Mouse (Mus musculus): ENCODE measurements around the gene Col23a1.
"Not testable (repeated sequence)": the region's sequence is repeated elsewhere in the genome, so short reads cannot be mapped to it uniquely, and the experiment has no call there.

Gene Col23a1

GRCm38 (mm10) chr11:51328387-51328942 lies 38.7 kb downstream of the Col23a1 start:
- DNase-seq (ENCODE audit: low spot score in 2 of 2), result no peak

- no peak for DNase-seq (ENCODE audit: low spot score in 2 of 2)
Measured at GRCm38 (mm10) chr11:51329837-51330714, 40.4 kb downstream of the Col23a1 start.

- no peak for DNase-seq (ENCODE audit: low spot score in 2 of 2)
Measured at GRCm38 (mm10) chr11:51334017-51334416, 44.3 kb downstream of the Col23a1 start.

- DNase-seq (ENCODE audit: low spot score in 2 of 2), result no peak
Measured at GRCm38 (mm10) chr11:51337585-51337984, 47.9 kb downstream of the Col23a1 start.

GRCm38 (mm10) chr11:51338416-51338815 lies 48.7 kb downstream of the Col23a1 start:
- no peak for DNase-seq (ENCODE audit: low spot score in 2 of 2)

GRCm38 (mm10) chr11:51341091-51341490 lies 51.4 kb downstream of the Col23a1 start:
- no peak for DNase-seq (ENCODE audit: low spot score in 2 of 2)

GRCm38 (mm10) chr11:51342776-51343175 lies 53.1 kb downstream of the Col23a1 start:
- DNase-seq (ENCODE audit: low spot score in 2 of 2), result no peak

GRCm38 (mm10) chr11:51343312-51343711 lies 53.6 kb downstream of the Col23a1 start:
- DNase-seq (ENCODE audit: low spot score in 2 of 2), result no peak

GRCm38 (mm10) chr11:51343728-51344289 lies 54.1 kb downstream of the Col23a1 start:
- DNase-seq (ENCODE audit: low spot score in 2 of 2), result no peak

GRCm38 (mm10) chr11:51345481-51346465 lies 56.1 kb downstream of the Col23a1 start:
- DNase-seq (ENCODE audit: low spot score in 2 of 2), result no peak

GRCm38 (mm10) chr11:51347756-51348155 lies 58.0 kb downstream of the Col23a1 start:
- no peak for DNase-seq (ENCODE audit: low spot score in 2 of 2)

- no peak for DNase-seq (ENCODE audit: low spot score in 2 of 2)
Measured at GRCm38 (mm10) chr11:51349665-51350064, 59.9 kb downstream of the Col23a1 start.

GRCm38 (mm10) chr11:51351151-51351550 lies 61.4 kb downstream of the Col23a1 start:
- no peak for DNase-seq (ENCODE audit: low spot score in 2 of 2)

GRCm38 (mm10) chr11:51351841-51352240 lies 62.1 kb downstream of the Col23a1 start:
- DNase-seq (ENCODE audit: low spot score in 2 of 2), result no peak

- no peak for DNase-seq (ENCODE audit: low spot score in 2 of 2)
Measured at GRCm38 (mm10) chr11:51353746-51354145, 64.0 kb downstream of the Col23a1 start.

GRCm38 (mm10) chr11:51358981-51359380 lies 69.3 kb downstream of the Col23a1 start:
- DNase-seq (ENCODE audit: low spot score in 2 of 2), result not testable (repeated sequence)

- no peak for DNase-seq (ENCODE audit: low spot score in 2 of 2)
Measured at GRCm38 (mm10) chr11:51364353-51364752, 74.6 kb downstream of the Col23a1 start.

- DNase-seq (ENCODE audit: low spot score in 2 of 2), result no peak
Measured at GRCm38 (mm10) chr11:51367334-51367733, 77.6 kb downstream of the Col23a1 start.

- DNase-seq (ENCODE audit: low spot score in 2 of 2), result no peak
Measured at GRCm38 (mm10) chr11:51370273-51370672, 80.6 kb downstream of the Col23a1 start.

- DNase-seq (ENCODE audit: low spot score in 2 of 2), result no peak
Measured at GRCm38 (mm10) chr11:51371321-51371720, 81.6 kb downstream of the Col23a1 start.

- no peak for DNase-seq (ENCODE audit: low spot score in 2 of 2)
Measured at GRCm38 (mm10) chr11:51371926-51372325, 82.2 kb downstream of the Col23a1 start.

GRCm38 (mm10) chr11:51377199-51377598 lies 87.5 kb downstream of the Col23a1 start:
- DNase-seq (ENCODE audit: low spot score in 2 of 2), result no peak

Data from spleen, postnatal 36 days (tissue).